Mouse (Mus musculus) midbrain, embryonic 14.5 days (tissue): Measurements from ENCODE around the gene Prkg1. TPM values are rescaled to one million over a fixed set of nuclear protein-coding genes. Genes with fewer than 3 reads are reported as not detected.

Experiments
- ATAC-seq: fragments of 200-750 bp; cut with Nextera tagmentation; 2 replicates; pipeline ENCODE4 v1.8.0; 2017; ENCODE audit warnings: moderate number of reproducible peaks, moderate library complexity; ENCODE audit not compliant: low FRiP score, low TSS enrichment
- DNase-seq: peaks from one replicate; pipeline ENCODE4 v3.0.0-alpha.2; 2015
- H3K27ac ChIP-seq: fragments of 300-500 bp; sonication (generic); replicated peaks from 2 replicates; pipeline ENCODE4 v1.5.1; 2014; ENCODE audit warnings: mild to moderate bottlenecking, low read depth, low read length, moderate library complexity
- H3K27me3 ChIP-seq: fragments of 300-500 bp; sonication (generic); 2 replicates; pipeline ENCODE4 v1.6.1; 2014; ENCODE audit warnings: low read length, control low read depth, mixed read lengths; ENCODE audit not compliant: control insufficient read depth, insufficient read depth
- H3K36me3 ChIP-seq: fragments of 300-500 bp; sonication (generic); 2 replicates; pipeline ENCODE4 v1.6.1; 2014; ENCODE audit warnings: low read length, control low read depth; ENCODE audit not compliant: control insufficient read depth, insufficient read depth
- H3K4me1 ChIP-seq: fragments of 300-500 bp; sonication (generic); 2 replicates; pipeline ENCODE4 v1.6.1; 2014; ENCODE audit warnings: mild to moderate bottlenecking, antibody characterized with exemption, low read length, control low read depth; ENCODE audit not compliant: control insufficient read depth, insufficient read depth
- H3K4me2 ChIP-seq: fragments of 300-500 bp; sonication (generic); 2 replicates; pipeline ENCODE4 v1.6.1; 2014; ENCODE audit warnings: mild to moderate bottlenecking, low read length, moderate library complexity
- H3K4me3 ChIP-seq: fragments of 300-500 bp; sonication (generic); replicated peaks from 2 replicates; pipeline ENCODE4 v1.5.1; 2014; ENCODE audit warnings: low read depth, low read length
- H3K9ac ChIP-seq: fragments of 300-500 bp; sonication (generic); replicated peaks from 2 replicates; pipeline ENCODE4 v1.6.1; 2014; ENCODE audit warnings: mild to moderate bottlenecking, low read length, moderate library complexity
- H3K9me3 ChIP-seq: fragments of 300-500 bp; sonication (generic); 2 replicates; pipeline ENCODE4 v1.6.1; 2016; ENCODE audit warnings: low read length, control low read depth, mixed read lengths; ENCODE audit not compliant: control insufficient read depth
- WGBS: fragments of 180-500 bp; shearing (Covaris S2); extraction: QIAGEN DNeasy Blood & Tissue Kit; methylation state at CpG from one replicate; pipeline ENCODE4 v1.1.7; 2014; 5-methylcytosine and 5-hydroxymethylcytosine counted together
- polyA plus RNA-seq: library from polyadenylated mRNA; unstranded; fragments of >200 nt; fragmentation: Nextera tagmentation; extraction: Ambion mirVana; gene quantifications from 2 replicates; pipeline ENCODE4 v1.2.1, GENCODE M21; 2014

Gene Prkg1
- polyA plus RNA-seq, 1 experiment from 2014 or later, result 3.9 TPM

DNA sequence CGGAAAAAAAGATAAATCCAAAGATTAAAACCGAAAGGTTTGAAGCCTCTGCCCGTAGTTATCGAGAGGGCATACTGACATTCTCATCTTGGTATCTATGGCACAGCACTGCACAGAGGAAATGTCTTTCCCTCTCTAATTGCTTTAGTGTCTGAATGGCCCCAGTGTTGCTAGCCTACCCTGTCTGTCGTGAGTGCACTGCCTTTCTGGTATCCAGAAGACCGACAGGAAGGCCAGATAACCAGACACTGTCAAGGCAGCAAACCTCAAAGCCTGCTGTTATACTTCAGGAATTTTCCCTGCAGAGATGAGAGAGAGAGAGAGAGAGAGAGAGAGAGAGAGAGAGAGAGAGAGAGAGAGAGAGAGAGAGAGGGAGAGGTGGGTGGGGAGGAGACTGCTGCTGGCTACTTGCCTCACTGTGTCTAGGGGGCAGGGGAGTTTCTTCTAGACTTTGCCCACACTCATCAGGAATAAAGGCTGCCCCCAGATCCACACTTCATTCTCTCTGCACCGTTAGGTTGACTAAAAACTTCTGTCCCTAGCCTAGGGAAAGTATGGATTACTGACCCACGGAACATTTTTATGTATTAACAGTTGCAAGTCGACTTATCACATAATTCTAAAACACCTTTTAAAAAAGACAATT lies 10.1 kb downstream of the Prkg1 start:
- no peak for ATAC-seq
- 59% methylated on average over 9 of the region's 9 CpGs for WGBS

DNA sequence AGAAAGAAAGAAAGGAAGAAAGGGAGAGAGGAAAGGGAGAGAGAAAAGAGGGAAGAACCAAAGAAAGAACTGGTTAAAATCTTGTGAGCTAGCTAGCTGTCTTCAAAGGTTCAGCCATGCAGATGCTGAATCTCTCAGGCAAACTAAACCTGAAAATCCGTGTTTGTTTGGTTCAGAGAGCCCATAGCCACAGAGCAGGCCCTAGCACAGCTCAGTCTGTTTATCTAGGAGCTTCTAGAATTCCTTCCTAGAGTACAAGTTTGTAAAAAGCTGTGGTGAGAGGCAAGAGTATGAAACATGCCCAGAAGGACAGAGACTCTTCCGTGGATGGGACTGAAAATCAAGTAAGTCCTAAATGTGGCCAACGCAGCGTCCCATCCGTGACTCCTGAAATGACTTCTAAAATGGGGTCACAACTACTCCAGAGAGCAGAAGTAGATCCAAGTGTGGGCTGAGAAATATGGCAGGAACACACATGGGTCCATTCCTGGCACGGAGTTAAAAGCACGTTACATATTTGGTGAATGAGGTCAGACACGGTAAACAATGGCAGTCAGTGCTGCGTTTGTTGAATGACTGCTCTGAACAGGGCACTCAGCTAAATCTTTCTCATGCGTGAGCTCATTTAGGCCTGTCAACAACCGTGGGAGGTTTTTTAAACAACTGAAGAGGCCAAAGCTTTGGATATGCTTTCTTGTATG lies 13.7 kb downstream of the Prkg1 start:
- Histone ChIP-seq H3K36me3 (no peaks in the 10 kb centered on the region), H3K4me1 (no peaks in the 10 kb centered on the region), H3K4me3 (no peak overlapping the region), H3K9ac (no peak overlapping the region), H3K27ac (no peak overlapping the region), H3K9me3 (no peaks in the 10 kb centered on the region), H3K27me3 (no peaks in the 10 kb centered on the region), H3K4me2 (no peak overlapping the region)
- WGBS, result 62% methylated on average over 11 of the region's 11 CpGs
- no peak for DNase-seq
- no peak for ATAC-seq

More for the DNA sequence above, 10.1 kb downstream of the Prkg1 start:
- no peak overlapping the region for H3K4me3 ChIP-seq
- H3K9me3 ChIP-seq, result no peaks in the 10 kb centered on the region
- no peaks in the 10 kb centered on the region for H3K36me3 ChIP-seq
- H3K27me3 ChIP-seq, result no peaks in the 10 kb centered on the region
- DNase-seq, result no peak
- no peak overlapping the region for H3K9ac ChIP-seq
- H3K4me2 ChIP-seq, result no peak overlapping the region
- no peaks in the 10 kb centered on the region for H3K4me1 ChIP-seq
- H3K27ac ChIP-seq, result no peak overlapping the region

DNA sequence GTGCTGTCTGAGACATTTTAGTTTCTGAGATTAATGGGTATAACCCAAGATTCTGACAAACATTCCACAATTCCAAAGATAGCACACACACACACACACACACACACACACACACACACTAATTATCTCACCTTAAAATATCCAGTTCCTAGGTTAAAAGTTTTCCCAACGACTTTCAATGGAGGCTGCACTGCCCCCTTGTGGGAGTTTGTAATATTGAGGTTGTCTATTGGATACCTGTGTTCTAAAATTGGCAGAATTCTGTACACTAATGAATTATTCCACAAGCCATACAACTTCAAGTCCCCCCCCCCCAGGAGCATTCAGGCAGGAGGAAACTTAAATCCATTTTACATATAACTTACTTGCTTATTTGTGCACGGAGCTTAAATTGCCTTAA lies 18.2 kb downstream of the Prkg1 start:
- Histone ChIP-seq H3K36me3 (no peaks in the 10 kb centered on the region), H3K9me3 (no peaks in the 10 kb centered on the region), H3K27me3 (no peaks in the 10 kb centered on the region), H3K9ac (no peak overlapping the region), H3K27ac (no peak overlapping the region), H3K4me3 (no peak overlapping the region), H3K4me1 (no peaks in the 10 kb centered on the region), H3K4me2 (no peak overlapping the region)
- peak; percentile 82 for DNase-seq
- no peak for ATAC-seq
- 14% methylated on average over 2 of the region's 2 CpGs for WGBS

DNA sequence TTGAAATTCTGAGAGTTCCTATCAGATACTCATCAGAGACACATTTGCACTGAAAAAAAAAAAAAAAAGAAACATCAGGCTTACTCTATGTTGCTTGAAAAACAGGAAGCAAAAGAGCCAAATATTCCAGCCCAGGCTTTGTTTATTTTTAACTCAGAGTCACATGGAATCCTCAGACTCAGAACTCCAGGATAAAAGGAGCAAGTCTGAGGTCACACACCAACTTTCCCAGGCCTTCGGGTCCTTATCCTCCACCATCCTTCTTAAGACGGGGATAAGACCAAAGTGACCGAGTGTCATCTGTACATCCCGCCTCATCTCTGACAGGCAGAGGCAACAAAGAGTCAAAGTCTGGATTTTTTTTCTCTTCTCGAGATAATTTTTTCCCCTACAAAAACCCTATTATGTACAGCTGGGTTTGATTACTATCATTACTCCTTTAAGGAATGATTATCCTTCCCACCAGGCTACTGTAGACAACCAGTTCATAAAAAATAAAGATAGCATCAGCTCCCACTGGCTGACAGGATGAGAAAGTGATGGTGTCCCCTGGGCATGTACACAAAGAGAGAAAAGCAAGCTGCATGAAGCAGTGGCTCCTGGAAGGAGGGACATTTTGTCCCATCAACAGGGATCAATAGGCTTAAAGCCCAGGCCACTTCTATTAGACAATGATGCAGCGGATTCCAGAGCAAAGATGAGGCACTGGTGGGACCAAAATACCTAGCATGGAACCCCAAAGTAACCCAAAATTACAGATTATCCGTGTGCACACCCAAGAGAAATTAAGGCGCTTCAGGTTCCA lies 21.4 kb downstream of the Prkg1 start:
- no peak overlapping the region for H3K4me3 ChIP-seq

DNA sequence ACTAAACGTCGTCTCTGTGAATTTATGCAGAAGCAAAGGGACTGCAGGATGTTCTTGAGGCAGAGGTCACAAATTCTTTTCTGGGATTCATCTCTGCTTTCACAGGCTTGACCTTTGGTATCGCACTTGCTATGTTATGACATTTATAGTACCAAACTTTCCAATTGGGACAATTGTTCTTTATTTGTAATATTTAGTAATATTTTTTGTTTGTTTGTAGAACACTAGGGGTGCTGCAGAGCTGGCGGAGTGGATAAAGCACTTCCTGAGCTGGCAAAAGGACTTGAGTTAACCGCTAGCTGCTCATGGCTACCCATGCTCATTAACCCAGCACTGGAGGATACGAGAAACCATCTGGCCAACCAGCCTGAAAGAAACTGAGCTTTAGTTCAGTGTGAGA lies 49.9 kb downstream of the Prkg1 start:
- Histone ChIP-seq H3K9ac (no peak overlapping the region), H3K27me3 (no peaks in the 10 kb centered on the region), H3K4me2 (no peak overlapping the region), H3K27ac (no peak overlapping the region), H3K9me3 (no peaks in the 10 kb centered on the region), H3K4me1 (no peaks in the 10 kb centered on the region), H3K4me3 (no peak overlapping the region), H3K36me3 (no peaks in the 10 kb centered on the region)
- 84% methylated on average over 6 of the region's 6 CpGs for WGBS
- ATAC-seq (no peak), DNase-seq (no peak)

More for the DNA sequence above, 21.4 kb downstream of the Prkg1 start:
- Histone ChIP-seq H3K9me3 (no peaks in the 10 kb centered on the region), H3K36me3 (no peaks in the 10 kb centered on the region), H3K4me2 (no peak overlapping the region), H3K9ac (no peak overlapping the region), H3K27ac (no peak overlapping the region), H3K4me1 (no peaks in the 10 kb centered on the region), H3K27me3 (no peaks in the 10 kb centered on the region)
- WGBS, result 80% methylated on average over 8 of the region's 8 CpGs
- ATAC-seq, result no peak
- no peak for DNase-seq

DNA sequence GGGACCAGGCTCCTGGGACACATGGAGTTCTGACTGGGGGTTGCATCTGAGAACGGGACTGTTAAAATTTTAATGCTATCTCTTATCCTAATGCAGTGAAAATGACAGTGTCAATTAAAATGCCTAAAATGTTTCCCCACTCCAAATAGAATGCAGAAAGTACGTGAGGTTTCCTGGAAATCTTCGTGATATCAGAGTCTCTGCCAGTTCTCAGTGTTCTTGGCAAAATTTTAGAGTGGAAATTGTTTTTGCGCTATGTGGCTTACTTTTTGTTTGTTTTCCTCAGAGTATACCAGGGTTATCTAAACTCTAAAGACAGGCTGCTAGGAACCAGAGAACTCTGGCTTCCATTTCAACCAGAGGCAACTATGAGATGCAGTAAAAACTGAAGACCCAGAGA lies 50.4 kb downstream of the Prkg1 start:
- H3K36me3 ChIP-seq, result no peaks in the 10 kb centered on the region
- no peak overlapping the region for H3K4me2 ChIP-seq
- DNase-seq, result no peak
- no peaks in the 10 kb centered on the region for H3K9me3 ChIP-seq
- no peak overlapping the region for H3K4me3 ChIP-seq
- 89% methylated on average over 4 of the region's 4 CpGs for WGBS
- no peak overlapping the region for H3K27ac ChIP-seq
- H3K27me3 ChIP-seq, result no peaks in the 10 kb centered on the region
- no peak for ATAC-seq
- H3K9ac ChIP-seq, result no peak overlapping the region
- no peaks in the 10 kb centered on the region for H3K4me1 ChIP-seq

DNA sequence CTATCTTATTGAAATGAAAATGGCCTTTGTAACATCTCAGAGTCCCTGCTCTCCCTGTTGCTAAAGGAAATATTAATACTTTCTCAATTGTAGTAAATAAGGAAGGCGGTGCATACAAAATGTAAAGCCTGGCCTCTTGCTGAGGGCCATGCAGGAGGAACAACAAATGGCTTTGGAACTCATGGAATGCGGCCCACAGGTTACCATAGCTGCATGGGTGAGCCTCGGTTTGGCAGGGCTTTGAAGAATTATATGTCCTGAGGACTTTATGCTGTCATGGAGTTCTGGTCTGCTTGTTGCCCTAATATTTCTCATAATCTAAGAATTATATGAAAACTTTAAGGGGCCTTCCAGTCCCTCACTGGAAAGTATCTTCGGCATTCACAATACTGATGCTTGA lies 51.5 kb downstream of the Prkg1 start:
- H3K4me3 ChIP-seq, result no peak overlapping the region
- 71% methylated on average over 4 of the region's 4 CpGs for WGBS

DNA sequence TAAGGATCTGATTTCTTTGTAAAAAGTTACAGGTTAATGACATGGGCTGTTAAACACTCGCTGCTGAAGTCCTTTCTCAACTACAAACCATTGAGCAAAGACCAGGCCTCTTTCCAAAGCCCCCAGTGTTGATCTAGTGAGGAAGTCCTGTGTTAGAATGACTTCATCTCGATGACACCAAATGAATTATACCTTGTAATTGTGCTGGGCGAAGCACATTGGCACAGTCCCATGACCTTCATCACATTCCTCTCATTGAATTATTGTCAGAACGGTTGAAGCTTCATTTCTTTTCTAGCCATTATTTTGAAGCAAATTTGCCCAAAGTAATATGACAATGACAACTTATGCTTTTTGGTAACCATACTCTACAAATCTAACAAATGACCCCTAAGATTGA lies 54.5 kb downstream of the Prkg1 start:
- H3K4me1 ChIP-seq, result no peaks in the 10 kb centered on the region
- no peaks in the 10 kb centered on the region for H3K27me3 ChIP-seq
- 87% methylated on average over 4 of the region's 4 CpGs for WGBS
- H3K36me3 ChIP-seq, result no peaks in the 10 kb centered on the region
- H3K27ac ChIP-seq, result no peak overlapping the region
- H3K4me3 ChIP-seq, result no peak overlapping the region
- ATAC-seq, result no peak
- H3K9me3 ChIP-seq, result no peaks in the 10 kb centered on the region
- DNase-seq, result no peak
- no peak overlapping the region for H3K4me2 ChIP-seq
- H3K9ac ChIP-seq, result no peak overlapping the region

More for the DNA sequence above, 51.5 kb downstream of the Prkg1 start:
- Histone ChIP-seq H3K4me2 (no peak overlapping the region), H3K27ac (no peak overlapping the region), H3K27me3 (no peaks in the 10 kb centered on the region), H3K36me3 (no peaks in the 10 kb centered on the region), H3K4me1 (no peaks in the 10 kb centered on the region), H3K9ac (no peak overlapping the region), H3K9me3 (no peaks in the 10 kb centered on the region)
- DNase-seq (no peak), ATAC-seq (no peak)
